Mouse (Mus musculus) limb, embryonic 13.5 days (tissue): Measurements from ENCODE around the gene Syt6. TPM values are rescaled to one million over a fixed set of nuclear protein-coding genes. Genes with fewer than 3 reads are reported as not detected.

Source experiments
- microRNA-seq: library from miRNA; unstranded; fragments of <30 nt; microRNA quantifications from one replicate; pipeline ENCODE4, GENCODE M21; 2016
- polyA plus RNA-seq: library from polyadenylated mRNA; unstranded; fragments of >200 nt; fragmentation: Nextera tagmentation; extraction: Ambion mirVana; gene quantifications from 2 replicates; pipeline ENCODE4 v1.2.1, GENCODE M21; 2015

Gene Syt6
- polyA plus RNA-seq, 1 experiment from 2014 or later: 0.45 TPM

Small RNA genes within 50 kb of the gene (microRNA-seq; reads per million reads assigned to microRNA genes)
- gene Gm25325: not detected

Other genes starting within 250 kb of the Syt6 start
- gene Atg4a-ps, start 70.8 kb downstream of the Syt6 start, polyA plus RNA-seq: 0.08 TPM in 1 of 2 replicates, not detected in the other
- 60.8 and 61.0 TPM in 2 replicates for gene Olfml3, start 162.8 kb downstream of the Syt6 start, polyA plus RNA-seq
- not detected in 2 replicates for gene Gm10964, start 164.1 kb downstream of the Syt6 start, polyA plus RNA-seq
- gene Hipk1, start 216.3 kb downstream of the Syt6 start, polyA plus RNA-seq: 11.0 TPM in 2 replicates
- gene Dclre1b, start 234.2 kb downstream of the Syt6 start, polyA plus RNA-seq: 33.3 and 34.9 TPM in 2 replicates
- gene Ap4b1, start 234.3 kb downstream of the Syt6 start, polyA plus RNA-seq: 23.2 TPM in 2 replicates
- 0.34 TPM in 1 of 2 replicates, not detected in the other for gene Gm43064, start 234.3 kb downstream of the Syt6 start, polyA plus RNA-seq